Mouse (Mus musculus) ovary, adult 10 weeks (tissue): ENCODE data around the gene Eif3j1. TPM values are rescaled to one million over a fixed set of nuclear protein-coding genes. Genes with fewer than 3 reads are reported as not detected.

Source experiments
- polyA plus RNA-seq: library from polyadenylated mRNA; stranded (reverse); fragments of 350-450 nt; fragmentation: Illumina TruSeq; extraction: RNeasy Lipid Tissue Mini Kit (QIAGEN cat#74804); gene quantifications from one replicate; pipeline ENCODE4 v1.2.3, GENCODE M21; 2014

Eif3j1 gene
- polyA plus RNA-seq: 114 TPM

GRCm38 (mm10) chr2:122027862-122028755 lies at the start of gene Eif3j1:
Eif3j1 (plus strand) TSS chr2:122028546.

Other genes starting within 250 kb of the Eif3j1 start
- 82.6 TPM for gene Frmd5, start 221.5 kb upstream of the Eif3j1 start, polyA plus RNA-seq
- 464 TPM for gene Casc4, start 161.6 kb upstream of the Eif3j1 start, polyA plus RNA-seq
- gene Ctdspl2, start 72.5 kb upstream of the Eif3j1 start, polyA plus RNA-seq: 137 TPM
- gene Mageb3, start 72.5 kb upstream of the Eif3j1 start, polyA plus RNA-seq: not detected
- gene Spg11, start 89.8 kb downstream of the Eif3j1 start, polyA plus RNA-seq: 10.4 TPM
- 2,807 TPM for gene B2m, start 119.1 kb downstream of the Eif3j1 start, polyA plus RNA-seq
- gene Trim69, start 132.2 kb downstream of the Eif3j1 start, polyA plus RNA-seq: not detected
- 1.0 TPM for gene Patl2, start 157.6 kb downstream of the Eif3j1 start, polyA plus RNA-seq
- gene Terb2, start 157.7 kb downstream of the Eif3j1 start, polyA plus RNA-seq: not detected
- 21.6 TPM for gene Sord, start 206.2 kb downstream of the Eif3j1 start, polyA plus RNA-seq